Mouse (Mus musculus) liver, adult (tissue): ENCODE measurements around the gene Rbfox1.

ENCODE experiments used
- GATA4 ChIP-seq: IDR thresholded peaks from 2 replicates; pipeline ENCODE4 v1.6.1; 2014; ENCODE audit warnings: mild to moderate bottlenecking, low read length; ENCODE audit not compliant: insufficient replicate concordance

Gene Rbfox1

DNA sequence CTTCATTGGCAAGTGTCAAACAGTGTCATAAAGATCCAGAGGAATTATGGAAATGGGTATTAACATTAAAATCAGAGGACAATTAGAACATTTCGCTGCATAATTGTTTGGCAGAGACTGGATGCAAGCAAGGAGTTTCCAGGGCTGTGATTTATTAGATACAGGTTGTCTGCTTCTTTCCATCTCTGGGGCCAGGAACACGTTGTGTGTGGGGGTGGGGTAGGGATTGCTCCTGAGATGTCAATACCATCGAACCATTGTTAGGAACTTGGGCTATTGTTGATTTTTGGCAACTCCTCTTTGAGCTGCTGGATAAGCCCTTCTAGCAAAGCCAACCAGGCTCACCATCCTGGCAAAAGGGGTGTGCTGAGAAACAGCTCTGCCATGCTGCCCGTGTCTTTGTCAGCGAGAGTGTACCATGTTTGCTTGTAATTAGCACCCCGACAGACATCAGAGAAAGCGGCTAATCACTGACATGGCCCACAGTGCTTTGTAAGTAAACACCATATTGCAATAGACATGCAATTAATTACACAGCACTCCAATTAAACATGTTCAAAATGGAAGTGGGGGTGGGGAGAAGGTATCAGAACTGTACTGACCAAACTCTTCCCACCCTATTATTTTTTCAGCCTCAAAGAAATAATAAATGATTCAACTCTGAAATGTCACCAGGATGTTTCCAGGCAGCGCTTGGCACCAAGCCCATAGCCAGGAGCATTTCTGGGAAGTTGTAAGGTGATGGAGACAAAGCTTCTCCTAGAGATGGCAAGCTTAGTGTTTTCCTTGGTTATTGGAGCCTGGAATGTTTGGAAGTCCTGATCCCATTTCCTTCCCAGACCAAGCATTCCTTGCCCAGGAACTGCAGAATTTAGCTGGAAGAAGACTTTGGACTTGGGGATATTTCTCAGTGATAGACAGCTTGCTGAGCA is 1562.8 kb downstream of the Rbfox1 start:
- no peak for TF ChIP-seq GATA4

DNA sequence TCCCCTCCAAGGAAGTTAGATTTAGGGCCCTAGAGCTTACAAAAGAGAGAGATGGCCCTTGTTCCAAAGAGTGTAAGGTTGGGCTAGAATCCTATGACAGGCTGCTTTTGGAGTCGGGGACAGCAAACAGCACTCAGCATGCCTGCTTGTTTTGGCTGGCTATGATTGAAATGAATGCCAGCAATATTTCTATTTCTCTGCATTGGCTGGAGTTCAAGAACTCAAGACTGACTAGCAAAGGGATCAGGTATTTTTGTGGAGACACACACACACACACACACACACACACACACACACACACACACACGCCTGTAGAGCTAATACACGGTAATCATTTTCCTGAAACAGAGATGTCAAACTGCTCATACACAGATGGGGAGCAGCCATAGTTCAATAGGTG is 1566.0 kb downstream of the Rbfox1 start:
- TF ChIP-seq GATA4 = no peak

DNA sequence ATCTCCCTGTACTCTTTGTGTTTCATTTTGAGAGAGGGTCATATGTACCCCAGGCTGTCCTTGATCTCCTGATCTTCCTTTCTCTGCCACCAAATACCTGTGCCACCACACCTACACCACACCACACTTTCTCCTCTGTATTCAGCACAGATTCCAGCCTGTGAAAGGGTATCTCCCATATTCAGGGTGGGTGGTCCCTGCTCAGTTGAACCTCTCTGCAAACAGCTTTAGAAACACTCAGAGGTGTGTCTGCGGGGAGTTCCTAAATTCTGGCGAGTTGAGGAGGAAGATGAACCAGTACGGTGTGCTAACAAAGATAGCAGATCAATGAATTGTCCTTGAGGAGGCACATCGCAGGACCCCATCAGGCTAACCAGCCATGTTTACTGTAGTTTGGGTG is 1572.4 kb downstream of the Rbfox1 start:
- TF ChIP-seq GATA4 = no peak
